Mouse (Mus musculus): ENCODE measurements at regions not wholly inside any gene's neighbourhood (a gene's known extent, or its start where the extent isn't known, plus 50 kb on each side); places are given as distances from the start of the nearest gene placed in this dataset.

- TF ChIP-seq POLR2A (IDR thresholded peaks at IDR 0.05; ENCODE audit: low read depth, low read length), result no peak
- no peak for TF ChIP-seq CTCF (IDR thresholded peaks at IDR 0.05; ENCODE audit: borderline replicate concordance, insufficient read depth, low read length)
These were observed 154.4 kb upstream of the Lmcd1 start for GRCm38 (mm10) chr6:112119180-112119579.
